Mouse (Mus musculus) thymus, adult 2 months (tissue): Measurements from ENCODE around the gene Foxred1. TPM values are rescaled to one million over a fixed set of nuclear protein-coding genes. Genes with fewer than 3 reads are reported as not detected.

ENCODE experiments used
- DNase-seq: peaks from one replicate; pipeline ENCODE4 v3.0.0; 2021
- H3K27ac ChIP-seq: fragments of 200-500 bp; 2 replicates; pipeline ENCODE4 v1.5.1; 2012; ENCODE audit warnings: low read length, control low read depth; ENCODE audit not compliant: control insufficient read depth, insufficient read depth
- H3K27me3 ChIP-seq: fragments of 200-500 bp; 2 replicates; pipeline ENCODE4 v1.6.1; 2012; ENCODE audit warnings: mild to moderate bottlenecking, low read length, moderate library complexity, mixed read lengths; ENCODE audit not compliant: control insufficient read depth, insufficient read depth
- H3K36me3 ChIP-seq: fragments of 200-500 bp; 2 replicates; pipeline ENCODE4 v1.6.1; 2012; ENCODE audit warnings: mild to moderate bottlenecking, low read length, moderate library complexity; ENCODE audit not compliant: control insufficient read depth, insufficient read depth
- H3K4me1 ChIP-seq: fragments of 200-500 bp; replicated peaks from 2 replicates; pipeline ENCODE4 v1.6.1; 2012; ENCODE audit warnings: low read length; ENCODE audit not compliant: control insufficient read depth, insufficient read depth
- H3K4me3 ChIP-seq: fragments of 200-500 bp; 2 replicates; pipeline ENCODE4 v1.5.1; 2012; ENCODE audit warnings: mild to moderate bottlenecking, low read length, control low read depth, moderate library complexity; ENCODE audit not compliant: control insufficient read depth, insufficient read depth
- CTCF ChIP-seq: fragments of 200-500 bp; IDR thresholded peaks from 2 replicates; pipeline ENCODE4 v1.5.1; 2012; ENCODE audit warnings: mild to moderate bottlenecking, control low read depth, low read length, moderate library complexity, borderline replicate concordance; ENCODE audit not compliant: control insufficient read depth, poor library complexity, insufficient read depth; ENCODE audit errors: extremely low read depth
- POLR2A ChIP-seq: fragments of 200-500 bp; IDR thresholded peaks from 2 replicates; pipeline ENCODE4 v1.6.1; 2012; ENCODE audit warnings: mild to moderate bottlenecking, low read length, control low read depth, moderate library complexity; ENCODE audit not compliant: control insufficient read depth, poor library complexity, insufficient read depth; ENCODE audit errors: extremely low read depth
- WGBS: fragments of 180-500 bp; shearing (Covaris S2); methylation state at CpG from one replicate; pipeline ENCODE4 v1.1.7; 2018; 5-methylcytosine and 5-hydroxymethylcytosine counted together
- polyA plus RNA-seq: library from polyadenylated mRNA; depleted of rRNA; stranded (reverse); fragments of >200 nt; gene quantifications from 2 replicates; pipeline ENCODE4 v1.2.3, GENCODE M21; 2012; rRNA removed

The Foxred1 gene
- polyA plus RNA-seq, 1 experiment: 28.5 TPM

GRCm38 (mm10) chr9:35156862-35157261 is 54.0 kb downstream of the Foxred1 start:
- Histone ChIP-seq H3K27ac (no peak overlapping the region; the same call in 1 of the 2 replicates), H3K36me3 (no peaks in the 10 kb centered on the region), H3K27me3 (no peaks in the 10 kb centered on the region), H3K4me3 (no peak overlapping the region), H3K4me1 (no peaks in the 10 kb centered on the region)
- no peak for DNase-seq
- WGBS: 89% methylated on average over 4 of the region's 4 CpGs
- TF ChIP-seq POLR2A (no peak), CTCF (no peak)

GRCm38 (mm10) chr9:35156002-35156710 is 54.7 kb downstream of the Foxred1 start:
- H3K27me3 ChIP-seq: no peaks in the 10 kb centered on the region
- DNase-seq: no peak
- WGBS: 92% methylated on average over 5 of the region's 5 CpGs
- no peak overlapping the region for H3K4me3 ChIP-seq
- TF ChIP-seq POLR2A (no peak), CTCF (no peak)
- H3K4me1 ChIP-seq: no peaks in the 10 kb centered on the region
- no peaks in the 10 kb centered on the region for H3K36me3 ChIP-seq
- no peak overlapping the region for H3K27ac ChIP-seq

Other genes with a start within 250 kb of the Foxred1 start
- gene St3gal4, start 91.8 kb downstream of the Foxred1 start, polyA plus RNA-seq: 8.9 and 10.4 TPM in 2 replicates
- gene Dcps, start 35.0 kb downstream of the Foxred1 start, polyA plus RNA-seq: 60.5 and 65.2 TPM in 2 replicates
- gene Srpr, start 10.9 kb downstream of the Foxred1 start, polyA plus RNA-seq: 58.2 and 70.1 TPM in 2 replicates
- gene Tirap, start 10.8 kb downstream of the Foxred1 start, polyA plus RNA-seq: 3.2 and 5.2 TPM in 2 replicates
- 13.4 and 20.6 TPM in 2 replicates for gene Fam118b, start 56.8 kb upstream of the Foxred1 start, polyA plus RNA-seq
- gene Rpusd4, start 56.8 kb upstream of the Foxred1 start, polyA plus RNA-seq: 22.9 and 23.4 TPM in 2 replicates
- gene Cdon, start 210.1 kb upstream of the Foxred1 start, polyA plus RNA-seq: 8.7 and 8.8 TPM in 2 replicates